Mouse (Mus musculus): ENCODE data around the gene Dnajc21.

DNA sequence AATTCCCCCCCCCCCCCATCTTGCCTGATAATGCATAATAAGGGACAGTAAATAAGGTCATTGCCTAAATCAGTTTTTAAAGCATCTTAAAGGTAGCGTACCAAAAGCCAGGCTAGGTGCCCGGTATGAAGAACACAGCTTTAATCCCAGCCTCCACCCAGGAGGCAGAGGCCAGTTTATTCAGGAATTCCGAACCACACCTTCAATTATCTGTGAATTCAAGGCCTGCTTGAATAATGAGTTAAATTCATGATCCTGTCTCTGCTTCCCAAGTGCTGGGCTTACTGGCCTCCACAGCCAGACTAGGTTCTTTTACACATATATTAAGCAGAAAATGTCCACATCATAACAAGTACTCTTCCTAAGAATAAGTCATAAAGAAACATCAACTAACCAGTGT lies 625 bp upstream of the Dnajc21 start:
- TF ChIP-seq CTCF (IDR thresholded peaks at IDR 0.05; ENCODE audit: control insufficient read depth, insufficient read depth, insufficient read length) (no peak), MYOG (IDR thresholded peaks at IDR 0.05; ENCODE audit: control insufficient read depth, extremely low read depth, insufficient read length) (no peak), USF1 (IDR thresholded peaks at IDR 0.05; ENCODE audit: low read depth) (no peak)
